Mouse (Mus musculus) small intestine, adult 2 months (tissue): ENCODE results near the gene Gm13285. TPM values are rescaled to one million over a fixed set of nuclear protein-coding genes. Genes with fewer than 3 reads are reported as not detected.
"Not testable (repeated sequence)": the region's sequence is repeated elsewhere in the genome, so short reads cannot be mapped to it uniquely, and the experiment has no call there.

Experiments
- H3K27ac ChIP-seq: fragments of 200-500 bp; 2 replicates; pipeline ENCODE4 v1.5.1; 2012; ENCODE audit warnings: low read depth, low read length, control low read depth, inconsistent platforms; ENCODE audit not compliant: insufficient read depth
- H3K27me3 ChIP-seq: fragments of 200-500 bp; 2 replicates; pipeline ENCODE4 v1.6.1; 2012; ENCODE audit warnings: mild to moderate bottlenecking, moderate library complexity, low read length, inconsistent platforms; ENCODE audit not compliant: control insufficient read depth, insufficient read depth
- H3K36me3 ChIP-seq: fragments of 200-500 bp; 2 replicates; pipeline ENCODE4 v1.6.1; 2012; ENCODE audit warnings: mild to moderate bottlenecking, low read length, control low read depth, inconsistent platforms; ENCODE audit not compliant: control insufficient read depth, insufficient read depth
- H3K4me1 ChIP-seq: fragments of 200-500 bp; 2 replicates; pipeline ENCODE4 v1.6.1; 2012; ENCODE audit warnings: low read length, inconsistent platforms, mixed read lengths; ENCODE audit not compliant: control insufficient read depth, insufficient read depth, insufficient read length
- H3K4me3 ChIP-seq: fragments of 200-500 bp; 2 replicates; pipeline ENCODE4 v1.5.1; 2012; ENCODE audit warnings: low read depth, mild to moderate bottlenecking, control low read depth, inconsistent platforms, low read length, moderate library complexity
- CTCF ChIP-seq: fragments of 200-500 bp; IDR thresholded peaks from 2 replicates; pipeline ENCODE4 v1.5.1; 2012; ENCODE audit warnings: low read depth, mild to moderate bottlenecking, control low read depth, inconsistent platforms, low read length, moderate library complexity, mixed read lengths; ENCODE audit not compliant: insufficient replicate concordance, insufficient read length; ENCODE audit errors: extremely low read depth
- POLR2A ChIP-seq: fragments of 200-500 bp; IDR thresholded peaks from 2 replicates; pipeline ENCODE4 v1.6.1; 2012; ENCODE audit warnings: low read depth, mild to moderate bottlenecking, control low read depth, inconsistent platforms, low read length, moderate library complexity
- WGBS: fragments of 180-500 bp; shearing (Covaris S2); methylation state at CpG from one replicate; pipeline ENCODE4 v1.1.7; 2018; 5-methylcytosine and 5-hydroxymethylcytosine counted together
- polyA plus RNA-seq: library from polyadenylated mRNA; depleted of rRNA; stranded (reverse); fragments of >200 nt; gene quantifications from 2 replicates; pipeline ENCODE4 v1.2.3, GENCODE M21; 2012; rRNA removed

Gm13285 gene
- polyA plus RNA-seq = not detected in 2 replicates

DNA sequence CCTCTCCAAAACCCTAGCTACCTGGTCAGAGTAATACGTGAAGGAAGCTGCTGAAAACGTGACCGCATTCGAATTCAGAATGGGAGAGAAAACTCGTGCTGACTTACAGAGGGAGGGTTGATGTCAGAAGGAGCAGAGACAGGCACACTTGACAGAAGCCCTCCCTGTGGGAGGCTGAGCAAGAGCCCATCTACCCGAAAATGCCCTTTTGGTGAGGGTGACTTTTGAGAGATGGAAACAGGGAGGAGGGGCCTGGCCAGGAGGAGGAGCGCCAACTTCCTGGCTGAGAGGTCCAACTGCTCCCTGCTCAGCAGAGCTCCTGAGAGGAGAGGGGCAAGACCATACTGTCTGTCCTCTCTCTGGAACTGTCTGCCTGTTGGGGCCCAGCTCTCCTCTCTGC is at the start of gene Gm13285:
TSS of gene Gm13285 (plus strand) at position 301 of the 400 bp plus-strand sequence.
- H3K4me1 ChIP-seq, H3K27me3 ChIP-seq, H3K36me3 ChIP-seq, H3K27ac ChIP-seq, H3K4me3 ChIP-seq: not testable (repeated sequence)
- WGBS = 7% methylated on average over 6 of the region's 7 CpGs

DNA sequence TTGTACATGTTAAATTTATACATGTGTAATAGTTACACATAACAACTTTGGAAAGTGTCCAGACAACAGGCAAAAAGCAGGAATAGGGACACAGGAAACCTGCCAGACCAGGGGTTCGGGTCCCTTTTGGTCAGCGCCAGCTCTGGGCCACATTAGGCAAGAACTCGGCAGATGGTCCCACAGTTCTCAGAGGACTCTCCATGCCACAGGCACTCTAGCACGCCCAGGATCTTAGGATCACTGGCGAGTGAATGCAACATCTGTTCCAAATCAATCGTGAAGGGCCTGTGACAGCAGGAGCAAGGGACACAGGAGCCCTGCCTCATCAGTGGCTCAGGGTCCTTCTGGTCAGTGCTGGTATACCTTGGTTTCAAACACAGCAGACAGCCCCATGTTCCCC is 49.5 kb upstream of the Gm13285 start:
- Histone ChIP-seq H3K4me3 (no peak overlapping the region), H3K27me3 (no peaks in the 10 kb centered on the region), H3K27ac (no peak overlapping the region), H3K4me1 (no peaks in the 10 kb centered on the region), H3K36me3 (no peaks in the 10 kb centered on the region)
- WGBS = 68% methylated on average over 6 of the region's 6 CpGs
- TF ChIP-seq POLR2A = no peak
- no peak for TF ChIP-seq CTCF

DNA sequence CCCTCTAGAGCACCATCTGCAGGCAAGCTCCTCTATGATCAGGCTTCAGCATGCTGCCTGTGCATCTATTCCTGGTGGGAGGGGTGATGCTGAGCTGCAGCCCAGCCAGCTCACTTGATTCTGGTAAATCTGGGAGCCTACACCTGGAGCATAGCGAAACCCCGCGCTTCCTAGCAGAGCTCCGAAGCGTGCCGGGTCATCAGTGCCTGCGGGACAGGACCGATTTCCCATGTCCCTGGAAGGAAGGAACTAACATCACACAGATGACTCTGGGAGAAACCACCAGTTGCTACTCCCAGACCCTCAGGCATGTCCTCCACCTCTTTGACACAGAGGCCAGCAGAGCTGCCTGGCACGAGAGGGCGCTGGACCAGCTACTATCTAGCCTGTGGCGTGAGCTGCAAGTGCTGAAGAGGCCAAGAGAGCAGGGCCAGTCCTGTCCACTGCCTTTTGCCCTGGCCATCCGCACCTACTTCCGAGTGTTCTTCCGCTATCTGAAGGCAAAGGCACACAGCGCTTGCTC is 44.6 kb upstream of the Gm13285 start, which contains the start of gene Gm13271:
TSS of gene Gm13271 (plus strand) at position 51 of the 523 bp plus-strand sequence.
- not testable (repeated sequence) for H3K27ac ChIP-seq, H3K36me3 ChIP-seq, H3K4me3 ChIP-seq, H3K4me1 ChIP-seq, H3K27me3 ChIP-seq
- 88% methylated on average over 15 of the region's 15 CpGs for WGBS

DNA sequence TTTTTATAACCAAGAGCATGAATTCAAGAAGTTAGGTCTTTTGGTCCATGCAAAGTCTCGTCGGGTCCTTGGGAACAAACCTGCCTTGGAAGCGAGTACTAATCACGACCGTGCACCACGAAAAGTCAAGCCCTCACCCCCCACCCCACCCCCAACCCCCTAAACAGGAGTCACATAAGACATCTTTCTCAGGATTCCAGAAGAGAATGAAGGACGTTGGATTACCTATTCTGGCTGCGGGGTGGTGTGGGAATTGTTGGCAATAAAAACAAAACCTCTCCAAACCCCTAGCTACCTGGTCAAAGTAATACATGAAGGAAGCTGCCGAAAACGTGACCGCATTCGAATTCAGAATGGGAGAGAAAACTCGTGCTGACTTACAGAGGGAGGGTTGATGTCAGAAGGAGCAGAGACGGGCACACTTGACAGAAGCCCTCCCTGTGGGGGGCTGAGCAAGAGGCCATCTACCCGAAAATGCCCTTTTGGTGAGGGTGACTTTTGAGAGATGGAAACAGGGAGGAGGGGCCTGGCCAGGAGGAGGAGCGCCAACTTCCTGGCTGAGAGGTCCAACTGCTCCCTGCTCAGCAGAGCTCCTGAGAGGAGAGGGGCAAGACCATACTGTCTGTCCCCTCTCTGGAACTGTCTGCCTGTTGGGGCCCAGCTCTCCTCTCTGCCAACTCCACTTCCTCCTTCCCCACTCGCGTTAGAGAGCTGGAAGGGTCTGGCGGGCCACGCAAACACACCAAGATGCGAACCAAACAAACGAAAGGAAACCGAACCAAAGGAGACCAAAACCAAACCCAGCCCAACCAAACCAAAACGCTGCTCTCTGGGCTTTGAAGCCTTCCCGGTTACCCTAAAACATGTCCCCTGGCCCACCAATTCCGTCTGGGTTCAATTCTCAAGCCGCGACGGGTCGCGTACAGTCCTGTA is 42.6 kb upstream of the Gm13285 start:
- H3K4me1 ChIP-seq, H3K36me3 ChIP-seq, H3K27me3 ChIP-seq: not testable (repeated sequence)
- H3K4me3 ChIP-seq = peak overlapping the region; percentile 75
- peak overlapping the region; percentile 83 for H3K27ac ChIP-seq
- WGBS = 8% methylated on average over 29 of the region's 31 CpGs

DNA sequence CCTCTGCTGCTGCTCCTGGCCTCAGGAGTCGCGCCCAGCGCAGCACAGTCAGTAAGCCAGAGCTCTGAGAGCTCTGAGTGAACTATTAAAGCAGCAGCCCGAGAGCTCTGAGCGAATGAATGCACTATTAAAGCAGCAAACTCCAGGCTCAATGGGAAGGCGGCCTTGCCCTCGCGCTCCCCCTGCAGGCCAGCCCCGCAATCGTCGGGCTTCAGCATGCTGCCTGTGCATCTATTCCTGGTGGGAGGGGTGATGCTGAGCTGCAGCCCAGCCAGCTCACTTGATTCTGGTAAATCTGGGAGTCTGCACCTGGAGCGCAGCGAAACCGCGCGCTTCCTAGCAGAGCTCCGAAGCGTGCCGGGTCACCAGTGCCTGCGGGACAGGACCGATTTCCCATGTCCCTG is 41.8 kb upstream of the Gm13285 start:
- peak; percentile 60 for TF ChIP-seq CTCF
- H3K36me3 ChIP-seq, H3K4me1 ChIP-seq, H3K27me3 ChIP-seq: not testable (repeated sequence)
- Histone ChIP-seq H3K4me3 (peak overlapping the region; percentile 75), H3K27ac (peak overlapping the region; percentile 83; the same call in 1 of the 2 replicates)
- 0% methylated on average over 21 of the region's 21 CpGs for WGBS

DNA sequence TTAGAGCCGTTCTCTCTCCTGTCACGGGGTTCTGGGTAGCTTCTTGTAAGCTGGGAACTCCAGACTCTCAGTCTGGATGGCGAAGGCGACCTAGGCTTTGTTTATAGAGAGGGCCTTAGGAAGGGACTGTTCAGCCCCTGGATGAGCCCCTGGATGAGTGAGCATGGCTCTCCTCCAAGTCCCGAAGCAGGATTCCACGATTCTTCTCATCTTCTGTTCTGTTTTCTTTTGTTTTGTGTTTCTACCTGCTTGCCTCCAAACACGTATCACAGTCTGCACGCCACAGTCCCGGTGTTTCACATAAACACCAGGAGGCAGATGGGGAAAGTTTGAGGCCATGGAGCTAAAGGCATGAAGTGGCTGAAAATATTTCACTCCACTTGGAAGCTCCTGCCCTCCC is 40.7 kb upstream of the Gm13285 start:
- WGBS = 88% methylated on average over 9 of the region's 9 CpGs
- not testable (repeated sequence) for H3K27ac ChIP-seq, H3K4me1 ChIP-seq, H3K27me3 ChIP-seq, H3K4me3 ChIP-seq, H3K36me3 ChIP-seq

DNA sequence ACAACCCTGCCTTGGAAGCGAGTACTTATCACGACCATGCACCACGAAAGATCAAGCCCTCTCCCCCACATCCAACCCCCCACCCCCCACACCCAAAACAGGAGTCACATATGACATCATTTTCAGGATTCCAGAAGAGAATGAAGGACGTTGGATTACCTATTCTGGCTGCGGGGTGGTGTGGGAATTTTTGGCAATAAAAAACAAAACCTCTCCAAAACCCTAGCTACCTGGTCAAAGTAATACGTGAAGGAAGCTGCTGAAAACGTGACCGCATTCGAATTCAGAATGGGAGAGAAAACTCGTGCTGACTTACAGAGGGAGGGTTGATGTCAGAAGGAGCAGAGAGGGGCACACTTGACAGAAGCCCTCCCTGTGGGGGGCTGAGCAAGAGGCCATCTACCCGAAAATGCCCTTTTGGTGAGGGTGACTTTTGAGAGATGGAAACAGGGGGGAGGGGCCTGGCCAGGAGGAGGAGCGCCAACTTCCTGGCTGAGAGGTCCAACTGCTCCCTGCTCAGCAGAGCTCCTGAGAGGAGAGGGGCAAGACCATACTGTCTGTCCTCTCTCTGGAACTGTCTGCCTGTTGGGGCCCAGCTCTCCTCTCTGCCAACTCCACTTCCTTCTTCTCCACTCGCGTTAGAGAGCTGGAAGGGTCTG is 39.7 kb upstream of the Gm13285 start, which contains the start of gene Gm13283:
TSS of gene Gm13283 (plus strand) at position 510 of the 659 bp plus-strand sequence.
- not testable (repeated sequence) for H3K4me1 ChIP-seq, H3K36me3 ChIP-seq, H3K27me3 ChIP-seq, H3K27ac ChIP-seq
- WGBS = 18% methylated on average over 12 of the region's 14 CpGs
- H3K4me3 ChIP-seq = peak within 1 kb of the TSS; percentile 55
